Mouse (Mus musculus): ENCODE measurements around the gene Dock2. TPM values are rescaled to one million over a fixed set of nuclear protein-coding genes. Genes with fewer than 3 reads are reported as not detected.

The Dock2 gene
- total RNA-seq, 2 experiments from 2014 or later: 0.62 to 0.85 TPM

DNA sequence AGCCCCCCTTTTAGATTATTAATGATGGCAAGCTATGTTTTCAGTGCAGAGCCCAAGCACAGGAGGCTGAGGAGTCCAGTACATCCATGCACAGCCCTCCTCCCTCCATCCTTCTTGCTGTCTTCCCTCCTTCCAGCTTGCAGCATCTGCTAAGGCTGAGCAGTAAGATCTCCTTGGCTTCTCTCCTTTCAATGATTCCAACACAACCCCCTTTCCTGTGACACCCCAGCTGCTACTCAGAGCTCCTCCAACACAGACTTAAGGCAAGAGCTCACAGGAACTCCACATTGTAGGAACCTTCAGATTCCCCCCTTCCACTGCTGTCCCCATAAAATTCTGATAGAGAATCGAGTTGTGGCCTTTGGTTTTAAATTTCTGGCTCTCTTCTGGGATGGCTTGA lies 580.9 kb downstream of the Dock2 start:
- DNase-seq (ENCODE audit: low spot score): no peak

- no peak for DNase-seq (ENCODE audit: low spot score)
Measured at GRCm38 (mm10) chr11:34195142-34195541, 588.5 kb downstream of the Dock2 start.

- DNase-seq (ENCODE audit: low spot score): no peak
Measured at GRCm38 (mm10) chr11:34194158-34194941, 589.3 kb downstream of the Dock2 start.

GRCm38 (mm10) chr11:34193658-34194057 lies 590.0 kb downstream of the Dock2 start:
- no peak for DNase-seq (ENCODE audit: low spot score)

DNA sequence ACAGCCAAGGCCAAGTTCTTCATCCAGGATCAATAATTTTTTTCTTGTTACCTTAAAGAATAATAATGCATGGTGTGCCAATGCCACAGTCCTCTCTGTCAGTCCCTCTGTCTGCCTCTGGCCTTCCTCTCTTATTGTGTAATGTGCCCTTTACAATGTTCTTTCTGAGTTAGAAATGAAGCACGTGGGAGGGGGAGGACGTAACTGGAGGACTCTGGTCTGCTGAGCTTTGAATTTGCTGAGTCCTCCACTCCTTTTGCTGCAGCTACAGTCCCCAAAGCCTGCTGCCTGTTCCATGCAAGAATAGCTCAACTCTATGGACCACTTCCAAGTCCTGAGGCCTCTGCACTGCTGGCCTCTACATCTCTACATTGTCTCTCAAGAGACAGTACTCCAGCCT lies 599.4 kb downstream of the Dock2 start:
- no peak for DNase-seq (ENCODE audit: low spot score)

GRCm38 (mm10) chr11:34181214-34182117 lies 602.2 kb downstream of the Dock2 start:
- peak; percentile 53 for DNase-seq (ENCODE audit: low spot score)

DNA sequence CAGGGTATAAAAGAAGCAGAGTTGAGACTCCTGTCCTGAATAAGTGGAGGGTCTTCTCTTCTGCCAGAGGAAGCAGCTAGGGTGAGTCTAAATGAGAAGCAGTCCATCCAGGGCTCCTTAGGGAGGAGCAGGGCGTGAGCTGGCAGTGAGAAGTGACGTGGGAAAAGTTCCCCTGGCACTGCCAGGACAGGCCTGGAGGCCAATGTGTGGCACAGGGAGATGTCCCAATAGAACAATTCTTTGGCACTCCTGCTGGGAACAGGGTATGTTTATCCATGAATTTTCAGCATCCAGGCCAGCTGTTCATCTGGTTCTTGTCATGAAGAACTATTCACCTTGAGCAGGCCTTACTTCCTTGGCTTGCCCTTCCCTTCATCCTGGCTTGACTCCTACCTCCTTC lies 604.9 kb downstream of the Dock2 start:
- no peak for DNase-seq (ENCODE audit: low spot score)

Other genes starting within 250 kb of the Dock2 start
- gene Spdl1, start 49.7 kb upstream of the Dock2 start, total RNA-seq (2021): not detected